7 mouse cellular contexts compared by ENCODE assay signal in genomic region chr12:30583586-30584355, GRCm38 (mm10). TPM values are rescaled to one million over a fixed set of nuclear protein-coding genes. Genes with fewer than 3 reads are reported as not detected.
DNase-seq lines count a peak whose midpoint lies in the region; ATAC-seq and TF ChIP-seq lines count a peak whose summit lies in the region.

No protein-coding gene starts in this region.

- intact Hi-C loops in left cerebral cortex, postnatal 10 days (cut with DNase I) = loop anchor here (5.0 kb wide), 1 partner anchor 386 kb away; no protein-coding TSS in a partner anchor

- peaks cover 26% of the 10 kb centered on the region for H3K4me1 ChIP-seq in G1E (ENCODE audit: insufficient read depth, low read depth, low read length)
- H3K4me1 ChIP-seq in embryonic facial prominence, embryonic 13.5 days = peaks cover 11% of the 10 kb centered on the region
- peaks cover 8% of the 10 kb centered on the region for H3K4me1 ChIP-seq in intestine, embryonic 16.5 days (ENCODE audit: control insufficient read depth, insufficient read depth, low read length)
- H3K4me1 ChIP-seq in neural tube, embryonic 13.5 days (replicated peaks) = peaks cover 19% of the 10 kb centered on the region

- no peaks in the 10 kb centered on the region for H3K9me3 ChIP-seq in G1E (replicated peaks)
- H3K9me3 ChIP-seq in embryonic facial prominence, embryonic 13.5 days = no peaks in the 10 kb centered on the region
- H3K9me3 ChIP-seq in intestine, embryonic 16.5 days (ENCODE audit: control insufficient read depth, low read length) = no peaks in the 10 kb centered on the region
- no peaks in the 10 kb centered on the region for H3K9me3 ChIP-seq in neural tube, embryonic 13.5 days

- TF ChIP-seq CTCF in G1E (IDR thresholded peaks at IDR 0.05; ENCODE audit: low read depth, low read length) = no peak

- peak overlapping the region; percentile 89 for H3K27ac ChIP-seq in embryonic facial prominence, embryonic 13.5 days
- peak overlapping the region; percentile 75 for H3K27ac ChIP-seq in intestine, embryonic 16.5 days (ENCODE audit: low read length)
- peak overlapping the region; percentile 91; the same call in 1 of the 2 replicates for H3K27ac ChIP-seq in neural tube, embryonic 13.5 days (replicated peaks)

- H3K27me3 ChIP-seq in G1E (ENCODE audit: insufficient read depth, low read length) = no peaks in the 10 kb centered on the region; the same call in 1 of the 2 replicates
- H3K27me3 ChIP-seq in embryonic facial prominence, embryonic 13.5 days = no peaks in the 10 kb centered on the region
- H3K27me3 ChIP-seq in intestine, embryonic 16.5 days (replicated peaks; ENCODE audit: control insufficient read depth, insufficient read depth, low read length) = no peaks in the 10 kb centered on the region
- H3K27me3 ChIP-seq in neural tube, embryonic 13.5 days = no peaks in the 10 kb centered on the region; the same call in 1 of the 2 replicates

- ATAC-seq in G1E (ENCODE audit: extremely low read depth, insufficient number of reproducible peaks, low FRiP score, poor library complexity, severe bottlenecking) = no peak; the same call in none of the 2 replicates
- ATAC-seq in embryonic facial prominence, embryonic 13.5 days (ENCODE audit: insufficient number of reproducible peaks, insufficient read depth, low FRiP score, low TSS enrichment, low read depth) = no peak
- ATAC-seq in intestine, embryonic 16.5 days = peak; percentile 57
- ATAC-seq in neural tube, embryonic 13.5 days (ENCODE audit: low read depth) = peak; percentile 73

- H3K9ac ChIP-seq in embryonic facial prominence, embryonic 13.5 days = peak overlapping the region; percentile 88
- peak overlapping the region; percentile 85 for H3K9ac ChIP-seq in intestine, embryonic 16.5 days (ENCODE audit: low read depth, low read length)
- peak overlapping the region; percentile 86 for H3K9ac ChIP-seq in neural tube, embryonic 13.5 days

- H3K4me3 ChIP-seq in G1E (ENCODE audit: low read depth, low read length) = peak overlapping the region; percentile 77
- H3K4me3 ChIP-seq in embryonic facial prominence, embryonic 13.5 days = peak overlapping the region; percentile 66
- peak overlapping the region; percentile 78 for H3K4me3 ChIP-seq in intestine, embryonic 16.5 days (ENCODE audit: low read length)
- H3K4me3 ChIP-seq in neural tube, embryonic 13.5 days = peak overlapping the region; percentile 61

- H3K4me2 ChIP-seq in embryonic facial prominence, embryonic 13.5 days = peak overlapping the region; percentile 85
- peak overlapping the region; percentile 63 for H3K4me2 ChIP-seq in intestine, embryonic 16.5 days (ENCODE audit: low read depth, low read length)
- H3K4me2 ChIP-seq in neural tube, embryonic 13.5 days = peak overlapping the region; percentile 93

- WGBS in embryonic facial prominence, embryonic 13.5 days = 13% methylated on average over 12 of the region's 12 CpGs
- 9% methylated on average over 12 of the region's 12 CpGs for WGBS in intestine, embryonic 16.5 days
- WGBS in neural tube, embryonic 13.5 days = 14% methylated on average over 12 of the region's 12 CpGs

- H3K36me3 ChIP-seq in G1E (replicated peaks) = peaks cover 33% of the 10 kb centered on the region
- H3K36me3 ChIP-seq in embryonic facial prominence, embryonic 13.5 days = peaks cover 14% of the 10 kb centered on the region
- H3K36me3 ChIP-seq in intestine, embryonic 16.5 days (ENCODE audit: control insufficient read depth, insufficient read depth, low read length) = no peaks in the 10 kb centered on the region
- peaks cover 21% of the 10 kb centered on the region for H3K36me3 ChIP-seq in neural tube, embryonic 13.5 days

- DNase-seq in left cerebral cortex, postnatal 10 days (ENCODE audit: extremely low spot score in 1 of 2, low spot score in 2 of 2) = peak; percentile 15 to 42
- DNase-seq in left cerebral cortex, adult 9 months (ENCODE audit: low spot score in 2 of 2) = no peak
- no peak for DNase-seq in G1E (ENCODE audit: low spot score)
- no peak for DNase-seq in cerebellum, adult 9-11 months

RNA-seq across cellular contexts. Expression of gene Tmem18, which starts 0.5 kb away (rescaled TPM):
- 10 to 100 TPM; 45.2 to 47.3 TPM for total RNA-seq in left cerebral cortex, postnatal 10 days (2021)
- total RNA-seq in G1E (2014; fragmentation: Nextera tagmentation) = 44.9 and 55.6 TPM in 2 replicates
- total RNA-seq in G1E (2017) = 54.6 and 56.5 TPM in 2 replicates
- polyA plus RNA-seq in G1E (2012) = 2.3 and 3.4 TPM in 2 replicates
- 26.4 and 32.3 TPM in 2 replicates for polyA plus RNA-seq in embryonic facial prominence, embryonic 13.5 days (2015; fragmentation: Nextera tagmentation; extraction: Ambion mirVana)
- polyA plus RNA-seq in intestine, embryonic 16.5 days (2015; fragmentation: Nextera tagmentation; extraction: Ambion mirVana) = 22.4 and 23.3 TPM in 2 replicates
- 24.4 and 30.6 TPM in 2 replicates for polyA plus RNA-seq in neural tube, embryonic 13.5 days (2015; fragmentation: Nextera tagmentation; extraction: Ambion mirVana)

Comparison
In these comparisons a context has a peak if more than half of its experiments do, and no peak if none do; other contexts are left out.
1. DNase-seq: peak in left cerebral cortex, postnatal 10 days (2 of 2); none in left cerebral cortex, adult 9 months (0 of 2), G1E (single experiment) and cerebellum, adult 9-11 months (single experiment).
2. ATAC-seq: peak in intestine, embryonic 16.5 days (single experiment) and neural tube, embryonic 13.5 days (single experiment); none in G1E (single experiment) and embryonic facial prominence, embryonic 13.5 days (single experiment).
3. Peak in every context shown above with its lines, with median percentiles within 50 percentile points of each other: H3K4me3 ChIP-seq, H3K27ac ChIP-seq, H3K4me2 ChIP-seq and H3K9ac ChIP-seq.